16 mouse cellular contexts compared by ENCODE assay signal in the genomic region with DNA sequence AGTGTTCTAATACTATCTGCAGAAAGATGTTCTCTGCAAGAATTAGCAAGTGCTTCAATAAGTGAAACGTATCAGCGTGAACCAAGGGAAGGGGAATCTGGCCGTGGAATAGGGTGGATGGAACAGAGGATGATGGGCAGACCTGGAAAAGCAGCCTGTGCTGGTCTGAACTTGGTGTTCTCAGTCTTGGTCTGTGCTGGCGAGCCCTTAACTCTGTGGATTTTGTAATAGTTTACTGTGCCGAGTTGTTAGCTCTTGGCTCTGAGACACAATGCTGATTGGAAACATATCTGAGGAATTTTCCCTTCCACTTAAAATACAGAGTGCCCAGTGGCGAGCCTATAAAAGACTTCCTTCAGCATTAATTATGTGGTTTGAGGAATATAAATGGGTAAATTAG. TPM values are rescaled to one million over a fixed set of nuclear protein-coding genes. Genes with fewer than 3 reads are reported as not detected.
A peak's percentile ranks its signal among the peaks of the same experiment; 100 is the strongest.
DNase-seq lines count a peak whose midpoint lies in the region; TF ChIP-seq lines count a peak whose summit lies in the region.
"Had no signal": no experiment of that assay in that cellular context is flagged by ENCODE, and none has a peak within 500 bp of the region (broad histone marks: within the 10 kb centered on the region; RNA-seq: fewer than 3 reads in every experiment).

No protein-coding gene starts in this region.

- H3K9ac ChIP-seq in heart, adult 2 months (ENCODE audit: low read depth, low read length), result no peak overlapping the region
- H3K9ac ChIP-seq: embryonic facial prominence, embryonic 12.5 days; neural tube, embryonic 12.5 days had no signal

- DNase-seq in heart, adult 2 months, result peak; percentile 27 to 48
- no peak for DNase-seq in heart, embryonic 10.5 days (ENCODE audit: low spot score)
- no peak for DNase-seq in layer of hippocampus, adult 2 months (ENCODE audit: low spot score in 2 of 2)
- no peak for DNase-seq in layer of hippocampus, adult 8-10 months (ENCODE audit: low spot score in 2 of 2)
- DNase-seq in forelimb bud, embryonic 11.5 days (ENCODE audit: low read depth, low spot score), result peak; percentile 16
- peak; percentile 50 for DNase-seq in lung, postnatal 10 days
- DNase-seq in frontal cortex, postnatal 10 days (ENCODE audit: low spot score in 2 of 2), result no peak
- no peak for DNase-seq in natural killer cell, adult 2 months (ENCODE audit: low spot score in 2 of 2)
- DNase-seq: adrenal gland, postnatal 36 days; cerebellum, adult 8-10 months; gastrocnemius, postnatal 36 days; thymus, postnatal 25 days had no signal

- no peak overlapping the region; the same call in 1 of the 2 replicates for H3K27ac ChIP-seq in heart, adult 2 months
- H3K27ac ChIP-seq in heart, embryonic 10.5 days, result no peak overlapping the region
- H3K27ac ChIP-seq in layer of hippocampus, adult 2 months, result peak overlapping the region; percentile 53; the same call in 1 of the 2 replicates
- H3K27ac ChIP-seq: embryonic facial prominence, embryonic 12.5 days; hindbrain, postnatal 0 days; kidney, postnatal 0 days; neural tube, embryonic 12.5 days had no signal

- H3K4me3 ChIP-seq in heart, adult 2 months, result no peak overlapping the region
- no peak overlapping the region for H3K4me3 ChIP-seq in heart, embryonic 10.5 days
- no peak overlapping the region for H3K4me3 ChIP-seq in layer of hippocampus, adult 2 months
- H3K4me3 ChIP-seq: embryonic facial prominence, embryonic 12.5 days; neural tube, embryonic 12.5 days had no signal

- H3K36me3 ChIP-seq in heart, adult 2 months (ENCODE audit: control insufficient read depth, insufficient read depth, low read length), result no peaks in the 10 kb centered on the region
- no peaks in the 10 kb centered on the region for H3K36me3 ChIP-seq in heart, embryonic 10.5 days
- H3K36me3 ChIP-seq: neural tube, embryonic 12.5 days had no signal

- no peak for TF ChIP-seq EP300 in heart, adult 2 months (IDR thresholded peaks at IDR 0.05; ENCODE audit: insufficient read depth, low read depth, low read length)

- no peaks in the 10 kb centered on the region for H3K27me3 ChIP-seq in heart, adult 2 months (ENCODE audit: control insufficient read depth, insufficient read depth, low read length)
- H3K27me3 ChIP-seq in heart, embryonic 10.5 days (ENCODE audit: insufficient read depth, poor library complexity, severe bottlenecking), result no peaks in the 10 kb centered on the region
- H3K27me3 ChIP-seq: embryonic facial prominence, embryonic 12.5 days; neural tube, embryonic 12.5 days had no signal

- WGBS in heart, adult 2 months, result 61% methylated on average over 6 of the region's 6 CpGs
- WGBS in heart, embryonic 10.5 days, result 83% methylated on average over 6 of the region's 6 CpGs

- peaks cover 4% of the 10 kb centered on the region for H3K4me1 ChIP-seq in heart, adult 2 months (ENCODE audit: control insufficient read depth, insufficient read depth, low read length)
- peaks cover 5% of the 10 kb centered on the region; the same call in 1 of the 2 replicates for H3K4me1 ChIP-seq in heart, embryonic 10.5 days

- TF ChIP-seq CTCF in heart, adult 2 months (IDR thresholded peaks at IDR 0.05), result no peak
- no peak for TF ChIP-seq CTCF in layer of hippocampus, adult 2 months (conservative IDR thresholded peaks at IDR 0.05)

- no peaks in the 10 kb centered on the region for H3K9me3 ChIP-seq in heart, embryonic 10.5 days
- H3K9me3 ChIP-seq: embryonic facial prominence, embryonic 12.5 days; neural tube, embryonic 12.5 days had no signal

- no peak for TF ChIP-seq POLR2A in heart, adult 2 months (IDR thresholded peaks at IDR 0.05; ENCODE audit: insufficient read depth, low read depth, low read length)

- intact Hi-C loops in heart, adult 2 months (cut with DNase I), result no loop called here

- no peaks in the 10 kb centered on the region for H3K79me2 ChIP-seq in heart, adult 2 months (replicated peaks; ENCODE audit: control insufficient read depth, insufficient read depth, low read length)

RNA-seq across cellular contexts. Expression of a gene that starts 29.3 kb away (rescaled TPM):
- 10 to 100 TPM in 1 of 2 experiments, 1 to 10 TPM in 1; 7.9 to 10.6 TPM for total RNA-seq in heart, adult 2 months (2021)
- 1.8 and 2.6 TPM in 2 replicates for polyA plus RNA-seq in heart, adult 2 months (2012; rRNA removed)
- polyA plus RNA-seq in heart, embryonic 10.5 days (2016; fragmentation: Nextera tagmentation; extraction: Ambion mirVana), result 2.7 and 6.9 TPM in 2 replicates
- 10 to 100 TPM; 90.1 to 98.1 TPM for total RNA-seq in layer of hippocampus, adult 2 months (2021)
- 10 to 100 TPM; 61.4 to 71.1 (median 65.6) TPM for total RNA-seq in layer of hippocampus, adult 8-10 months (2022)

Comparison
In these comparisons a context has a peak if more than half of its experiments do, and no peak if none do; other contexts are left out.
1. DNase-seq: peak in heart, adult 2 months (2 of 2), forelimb bud, embryonic 11.5 days (single experiment) and lung, postnatal 10 days (single experiment); none in heart, embryonic 10.5 days (single experiment), layer of hippocampus, adult 2 months (0 of 2), layer of hippocampus, adult 8-10 months (0 of 2), frontal cortex, postnatal 10 days (0 of 2) and natural killer cell, adult 2 months (0 of 2).
2. RNA of a gene that starts 29.3 kb away (total RNA-seq): 90.1 to 98.1 TPM in layer of hippocampus, adult 2 months and 61.4 to 71.1 TPM in layer of hippocampus, adult 8-10 months; 7.9 to 10.6 TPM in heart, adult 2 months; every median in the first group is over 4 times any median in the second.